Mouse (Mus musculus): ENCODE data around the gene Zfp93. TPM values are rescaled to one million over a fixed set of nuclear protein-coding genes. Genes with fewer than 3 reads are reported as not detected.

The Zfp93 gene
- total RNA-seq, 2 experiments from 2014 or later: 13.4 to 14.4 TPM

Other genes with a start within 250 kb of the Zfp93 start
- not detected for gene Vmn1r183, start 217.2 kb upstream of the Zfp93 start, total RNA-seq (2021)
- 10 to 100 TPM; 45.3 to 48.6 TPM for gene Zfp180, start 188.5 kb upstream of the Zfp93 start, total RNA-seq (2021)
- gene Zfp112, start 158.1 kb upstream of the Zfp93 start, total RNA-seq (2021): 10 to 100 TPM; 10.6 to 11.2 TPM
- 10 to 100 TPM; 19.4 to 22.5 TPM for gene Zfp235, start 136.3 kb upstream of the Zfp93 start, total RNA-seq (2021)
- 1 to 10 TPM; 2.9 to 4.1 TPM for gene Zfp114, start 95.4 kb upstream of the Zfp93 start, total RNA-seq (2021)
- gene Zfp111, start 59.0 kb upstream of the Zfp93 start, total RNA-seq (2021): 10 to 100 TPM; 13.1 to 13.2 TPM
- gene Zfp109, start 32.9 kb upstream of the Zfp93 start, total RNA-seq (2021): 1 to 10 TPM; 9.2 to 10.0 TPM
- gene Zfp108, start 15.6 kb upstream of the Zfp93 start, total RNA-seq (2021): 1 to 10 TPM; 8.0 TPM
- 10 to 100 TPM; 19.8 to 24.9 TPM for gene Zfp61, start 30.8 kb downstream of the Zfp93 start, total RNA-seq (2021)
- 10 to 100 TPM; 12.1 to 12.7 TPM for gene Zfp94, start 46.2 kb downstream of the Zfp93 start, total RNA-seq (2021)
- not detected for gene Tescl, start 63.5 kb downstream of the Zfp93 start, total RNA-seq (2021)
- gene Lypd5, start 78.8 kb downstream of the Zfp93 start, total RNA-seq (2021): not detected
- under 1 TPM; 0.36 to 0.72 TPM for gene Kcnn4, start 99.8 kb downstream of the Zfp93 start, total RNA-seq (2021)
- gene Smg9, start 129.2 kb downstream of the Zfp93 start, total RNA-seq (2021): 10 to 100 TPM; 33.2 to 34.8 TPM
- gene Irgc1, start 181.9 kb downstream of the Zfp93 start, total RNA-seq (2021): not detected
- under 1 TPM; 0.54 to 0.91 TPM for gene Plaur, start 192.1 kb downstream of the Zfp93 start, total RNA-seq (2021)
- 100 to 1,000 TPM; 136 to 141 TPM for gene Cadm4, start 211.6 kb downstream of the Zfp93 start, total RNA-seq (2021)
- gene Zfp428, start 236.6 kb downstream of the Zfp93 start, total RNA-seq (2021): 10 to 100 TPM; 40.0 to 45.4 TPM
- not detected for gene AC161166.1, start 242.0 kb downstream of the Zfp93 start, total RNA-seq (2021)